Mouse (Mus musculus) myocyte (in vitro differentiated cells): ENCODE measurements around the gene Ring1.

Experiments
- MAX ChIP-seq: IDR thresholded peaks from one replicate; pipeline ENCODE4 v1.6.1; 2011; ENCODE audit warnings: low read depth, mild to moderate bottlenecking, control low read depth
- MYOD1 ChIP-seq, 3 experiments: IDR thresholded peaks; one replicate each; pipeline ENCODE4 v1.6.1; 2011; ENCODE audit warnings: control low read depth in 2 of 3, low read depth in 2 of 3, mild to moderate bottlenecking in 2 of 3, moderate library complexity in 1 of 3; ENCODE audit not compliant: insufficient read length in 2 of 3, control insufficient read depth in 1 of 3
- POLR2A ChIP-seq: IDR thresholded peaks from one replicate; pipeline ENCODE4 v1.6.1; 2011; ENCODE audit warnings: low read depth, mild to moderate bottlenecking, control low read depth, moderate library complexity; ENCODE audit not compliant: insufficient read length
- REST ChIP-seq: IDR thresholded peaks from one replicate; pipeline ENCODE4 v1.6.1; 2011; ENCODE audit warnings: mild to moderate bottlenecking, control low read depth, moderate library complexity; ENCODE audit not compliant: insufficient read depth, insufficient read length
- TCF12 ChIP-seq: IDR thresholded peaks from one replicate; pipeline ENCODE4 v1.6.1; 2011; ENCODE audit warnings: mild to moderate bottlenecking, control low read depth; ENCODE audit not compliant: poor library complexity, insufficient read depth, severe bottlenecking
- USF1 ChIP-seq: IDR thresholded peaks from one replicate; pipeline ENCODE4 v1.6.1; 2011; ENCODE audit warnings: low read depth, mild to moderate bottlenecking, control low read depth, moderate library complexity

DNA sequence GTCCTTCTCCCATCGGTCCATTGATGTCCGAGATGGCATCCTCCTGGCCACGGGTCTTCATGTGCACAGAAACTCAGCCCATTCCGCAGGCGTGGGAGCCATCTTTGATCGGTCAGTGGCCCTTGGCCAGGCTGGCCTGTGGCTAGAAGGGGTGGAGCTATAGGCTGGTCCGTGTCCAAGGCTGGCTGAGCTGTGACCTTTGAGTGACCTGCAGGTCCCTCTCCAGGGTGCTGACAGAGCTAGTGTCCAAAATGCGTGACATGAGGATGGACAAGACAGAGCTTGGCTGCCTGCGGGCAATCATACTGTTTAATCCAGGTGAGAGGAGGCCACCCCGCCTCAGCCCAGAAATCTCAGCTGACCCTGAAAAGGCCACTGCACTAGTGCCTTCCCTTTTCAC, 12.2 kb upstream of the Ring1 start:
- TF ChIP-seq USF1 (no peak), TCF12 (no peak), MAX (no peak), REST (no peak), POLR2A (no peak), MYOD1 (IDR thresholded peaks at IDR 0.05; ENCODE audit: control insufficient read depth in 1 of 3, insufficient read length in 2 of 3, low read depth in 2 of 3) (no peak)
